Mouse (Mus musculus) left cerebral cortex, adult 9 months (tissue): ENCODE results near the gene Syngr3.
A peak's percentile ranks its signal among the peaks of the same experiment; 100 is the strongest.
"Not testable (repeated sequence)": the region's sequence is repeated elsewhere in the genome, so short reads cannot be mapped to it uniquely, and the experiment has no call there.

Experiments used
- DNase-seq, 2 experiments: peaks; one replicate each; pipeline ENCODE4 v3.0.0; 2022; ENCODE audit warnings: low spot score in 2 of 2

The Syngr3 gene

DNA sequence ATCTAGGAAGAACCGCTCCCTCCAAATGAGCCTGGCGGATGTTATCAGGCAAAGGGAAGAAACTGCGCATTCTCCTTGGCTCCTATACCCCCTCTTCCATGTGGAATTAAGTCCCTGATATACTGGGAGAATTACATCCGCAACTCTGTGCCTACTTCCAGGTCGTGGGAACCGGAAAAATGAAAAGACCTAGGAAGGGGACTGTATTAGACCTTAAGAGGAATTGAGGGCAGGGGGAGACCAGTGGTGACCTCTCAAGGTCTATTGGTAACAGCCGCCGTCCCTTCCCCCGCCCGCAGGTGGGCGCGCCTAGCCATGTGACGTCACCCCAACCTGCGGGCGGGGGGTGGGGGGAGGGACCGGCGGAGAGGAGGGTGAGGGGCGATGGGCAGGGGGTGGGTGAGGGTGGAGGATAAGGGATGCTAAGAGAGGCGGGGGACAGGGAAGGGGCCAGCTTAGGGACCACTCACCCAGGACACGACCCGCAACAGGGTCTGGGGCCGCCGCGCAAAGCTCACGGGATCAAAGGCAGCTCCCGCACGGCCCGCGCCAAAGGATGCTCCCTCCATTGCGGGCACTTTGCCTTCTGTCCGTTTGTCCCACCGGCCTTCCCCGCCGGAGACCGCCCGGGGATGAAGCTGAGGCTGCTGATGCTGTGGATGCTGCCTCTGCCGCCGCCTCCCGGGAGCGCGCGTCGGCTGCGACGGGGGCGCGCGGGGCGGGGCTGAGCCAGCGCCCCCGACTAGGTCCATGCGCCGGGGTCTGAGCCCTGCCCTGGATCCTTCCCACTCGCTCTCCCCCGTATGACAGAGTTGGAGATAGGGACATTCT lies at the start of gene Syngr3:
Gene Syngr3, minus strand, starts transcription at position 705 of the 831 bp plus-strand sequence.
- no peak for DNase-seq

GRCm38 (mm10) chr17:24738238-24738637 lies 48.5 kb upstream of the Syngr3 start:
- no peak for DNase-seq

DNA sequence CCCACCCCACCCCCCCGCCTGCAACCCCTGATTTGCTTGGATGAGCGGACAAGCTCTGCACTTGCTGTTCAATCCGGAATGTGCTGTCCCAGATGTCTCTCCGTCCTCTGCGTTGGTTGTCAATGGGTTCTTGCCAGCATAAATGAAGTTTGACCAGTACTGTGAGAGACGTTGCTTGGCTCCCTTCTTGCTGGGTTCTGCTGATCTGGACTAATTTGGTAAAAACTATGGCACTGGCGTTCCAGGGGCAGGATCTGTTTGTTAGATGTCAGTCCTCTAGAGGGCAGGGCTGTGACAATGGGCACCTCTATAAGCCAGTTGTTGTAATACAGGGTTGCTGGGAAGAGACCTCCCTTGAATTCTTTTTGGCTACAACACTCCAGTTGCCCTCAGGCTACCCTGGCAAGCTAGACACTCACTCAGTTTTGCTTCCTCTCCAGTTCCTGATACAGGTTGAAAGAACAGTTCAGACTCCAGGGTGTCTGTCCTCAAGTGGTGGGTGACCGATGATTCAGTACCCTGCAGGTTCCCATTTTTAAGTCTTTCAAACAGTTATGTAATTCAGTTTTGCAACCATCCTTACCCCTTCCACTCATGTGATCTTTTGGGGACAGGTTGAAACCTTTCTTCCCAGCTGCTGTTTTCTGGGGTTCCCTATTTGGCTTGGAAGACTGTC lies 47.5 kb upstream of the Syngr3 start:
- no peak for DNase-seq

DNA sequence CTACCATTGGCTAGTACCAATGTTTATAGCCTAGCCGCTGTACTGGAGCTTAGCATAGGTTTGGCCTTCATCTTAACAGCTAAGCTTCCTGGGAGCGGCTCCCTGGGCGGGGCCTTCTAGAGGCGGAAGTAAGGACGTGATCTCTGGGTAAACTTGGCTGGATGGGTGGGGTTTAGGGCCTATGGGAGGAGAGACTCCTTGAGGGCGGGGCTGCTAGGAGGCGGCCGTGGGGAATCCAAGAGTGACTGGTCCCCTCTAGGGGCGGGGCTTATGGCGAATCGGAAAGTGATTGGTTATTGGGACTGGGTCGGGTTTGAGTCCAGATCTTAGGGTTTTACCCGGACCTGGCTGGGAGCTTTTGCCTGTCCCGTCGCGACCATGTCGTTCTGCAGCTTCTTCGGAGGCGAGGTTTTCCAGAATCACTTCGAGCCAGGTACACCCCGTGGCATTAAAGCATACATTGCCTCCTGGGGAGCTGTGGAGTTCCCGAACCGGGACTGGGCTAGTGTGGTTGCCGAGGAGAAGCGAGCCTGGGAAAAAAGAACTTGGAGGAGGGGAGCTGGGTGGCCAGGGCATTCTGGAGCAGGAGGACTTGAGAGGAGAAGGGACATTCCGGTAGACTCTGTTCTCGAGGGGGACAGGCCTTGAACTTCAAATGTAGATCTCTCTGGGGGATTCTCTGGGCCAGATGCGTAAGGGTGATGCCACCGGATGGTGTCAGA lies 46.7 kb upstream of the Syngr3 start, which contains the start of gene Msrb1:
Gene Msrb1, plus strand, starts transcription at position 313 of the 722 bp plus-strand sequence.
- peak; percentile 89 to 96 for DNase-seq

DNA sequence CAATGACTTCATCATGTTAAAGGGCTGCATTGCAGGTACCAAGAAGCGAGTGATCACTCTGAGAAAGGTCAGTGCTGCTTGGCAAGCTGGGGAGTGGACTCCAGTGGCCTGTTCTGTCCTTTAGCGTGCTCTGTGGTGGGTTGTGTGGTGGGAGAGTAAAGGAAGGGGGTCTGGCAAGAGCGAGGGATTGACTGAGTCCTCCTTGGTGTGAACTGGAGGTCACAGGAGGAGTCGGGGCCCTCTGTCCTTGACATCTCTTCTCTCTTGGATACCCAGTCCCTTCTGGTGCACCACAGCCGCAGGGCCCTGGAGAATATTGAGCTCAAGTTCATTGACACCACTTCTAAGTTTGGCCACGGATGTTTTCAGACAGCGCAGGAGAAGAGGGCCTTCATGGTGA lies 45.7 kb upstream of the Syngr3 start:
- no peak for DNase-seq

DNA sequence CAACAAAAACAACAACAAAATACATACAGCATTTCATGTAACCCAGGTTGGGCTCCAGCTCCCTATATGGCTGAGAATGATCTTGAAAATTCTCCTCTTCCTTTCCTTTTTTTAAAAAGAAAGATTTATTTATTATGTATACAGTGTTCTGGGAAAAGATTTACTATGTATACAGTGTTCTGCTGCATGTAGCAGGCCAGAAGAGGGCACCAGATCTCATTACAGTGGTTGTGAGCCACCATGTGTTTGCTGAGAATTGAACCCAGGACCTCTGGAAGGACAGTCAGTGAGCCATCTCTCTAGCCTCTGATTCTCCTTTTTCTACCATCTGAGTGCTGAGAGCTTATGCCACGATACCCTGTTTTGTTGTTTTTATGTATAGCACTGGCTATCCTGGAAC lies 44.8 kb upstream of the Syngr3 start:
- DNase-seq: no peak

- no peak for DNase-seq
Observed at GRCm38 (mm10) chr17:24733434-24734050, 43.8 kb upstream of the Syngr3 start.

DNA sequence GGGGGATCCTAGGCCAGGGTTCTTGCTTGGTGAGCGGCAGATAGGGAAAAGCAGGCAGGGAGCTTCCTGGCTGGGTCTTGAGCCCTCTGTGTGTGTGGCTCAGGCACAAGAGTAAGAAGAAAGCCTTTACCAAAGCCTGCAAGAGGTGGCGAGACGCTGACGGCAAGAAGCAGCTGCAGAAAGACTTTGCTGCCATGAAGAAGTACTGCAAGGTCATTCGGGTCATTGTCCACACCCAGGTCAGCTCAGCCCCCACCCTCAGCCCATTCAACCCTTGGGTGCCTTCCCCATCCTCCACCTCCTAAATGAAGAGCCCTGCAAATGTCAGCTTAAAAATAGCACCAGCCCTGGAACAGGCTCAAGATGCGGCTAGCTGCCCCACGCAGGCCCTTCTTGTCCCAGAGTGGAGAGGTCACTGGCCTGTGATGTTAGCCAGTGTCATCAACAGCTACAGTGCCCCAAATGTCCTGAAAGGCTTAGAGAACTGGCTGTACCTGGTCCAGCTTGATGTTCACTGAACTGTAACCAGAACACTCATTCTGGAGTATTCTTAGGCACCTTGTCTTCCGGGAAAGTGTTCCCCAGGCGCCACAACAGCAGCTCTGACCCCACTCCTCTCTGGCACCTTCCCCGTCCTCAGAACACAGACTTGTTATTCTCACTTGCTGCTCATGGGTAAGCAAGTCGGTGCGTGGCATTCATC lies 42.6 kb upstream of the Syngr3 start:
- no peak for DNase-seq

- DNase-seq: no peak
Observed at GRCm38 (mm10) chr17:24730787-24731186, 41.0 kb upstream of the Syngr3 start.

GRCm38 (mm10) chr17:24729067-24729466 lies 39.3 kb upstream of the Syngr3 start:
- DNase-seq: no peak

DNA sequence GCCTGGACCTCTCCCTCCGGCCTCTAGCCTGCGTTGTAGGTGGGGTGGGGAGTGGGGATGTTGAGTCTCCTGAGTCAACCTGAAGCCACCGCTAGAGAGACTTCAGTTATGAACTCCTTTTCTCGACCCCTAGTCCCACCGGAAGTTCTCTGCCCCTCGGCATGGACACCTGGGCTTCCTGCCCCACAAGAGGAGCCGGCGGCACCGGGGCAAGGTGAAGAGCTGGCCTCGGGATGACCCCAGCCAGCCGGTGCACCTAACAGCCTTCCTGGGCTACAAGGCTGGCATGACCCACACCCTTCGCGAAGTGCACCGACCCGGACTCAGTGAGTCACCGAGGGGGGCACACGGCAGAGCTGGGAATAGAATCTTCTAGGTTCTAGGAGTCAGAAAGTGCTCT lies 38.4 kb upstream of the Syngr3 start:
- DNase-seq: no peak

GRCm38 (mm10) chr17:24727618-24728017 lies 37.9 kb upstream of the Syngr3 start, which contains the start of gene Rpl3l:
Gene Rpl3l, plus strand, starts transcription at chr17:24727820.
- no peak for DNase-seq

DNA sequence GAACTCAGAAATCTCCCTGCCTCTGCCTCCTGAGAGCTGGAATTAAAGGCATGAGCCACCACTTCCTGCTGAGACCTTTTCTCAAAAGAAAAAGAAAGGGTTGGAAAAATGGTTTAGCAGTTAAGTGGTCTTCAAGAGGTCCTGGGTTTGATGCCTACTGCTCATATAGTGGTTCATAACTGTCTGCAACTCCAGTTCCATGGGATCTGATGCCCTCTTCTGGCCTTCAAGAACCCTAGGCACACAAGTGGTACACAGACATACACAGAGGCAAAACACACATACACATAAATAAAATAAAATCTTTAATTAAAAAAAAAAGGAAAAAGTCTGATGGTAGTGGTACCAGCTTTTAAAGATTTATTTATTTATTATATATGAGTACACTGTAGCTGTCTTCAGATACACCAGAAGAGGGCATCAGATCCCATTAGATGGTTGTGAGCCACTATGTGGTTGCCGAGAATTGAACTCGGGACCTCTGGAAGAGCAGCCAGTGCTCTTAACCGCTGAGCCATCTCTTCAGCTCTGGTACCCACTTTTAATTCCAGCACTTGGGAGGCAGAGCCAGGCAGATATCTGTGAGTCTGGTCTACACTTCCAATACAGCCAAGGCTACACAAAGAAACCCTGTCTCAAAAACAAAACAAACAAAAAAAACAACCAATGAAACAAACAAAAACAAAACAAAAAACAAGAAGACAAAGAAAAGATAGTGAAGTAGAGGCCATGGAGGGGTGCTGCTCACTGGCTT lies 36.1 kb upstream of the Syngr3 start:
- DNase-seq: no peak

DNA sequence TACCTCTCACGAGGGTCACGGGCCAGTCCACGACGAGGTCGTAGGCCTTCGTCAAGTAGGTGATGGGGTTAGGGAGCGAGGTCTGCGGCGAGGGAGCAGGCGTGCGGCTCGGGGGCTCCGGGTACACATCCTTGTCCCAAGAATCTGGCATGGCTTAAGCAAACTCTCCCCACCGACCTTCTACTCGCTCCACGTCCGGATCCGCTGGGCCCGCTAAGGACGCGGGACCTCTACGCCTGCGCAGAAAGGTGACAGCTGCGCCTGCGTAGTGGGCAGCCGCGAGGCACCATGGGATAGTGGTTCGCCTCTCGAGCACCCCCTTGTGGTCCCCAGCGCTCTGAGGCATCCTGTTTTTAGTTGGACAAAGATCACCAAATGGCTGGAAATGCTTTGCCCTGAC lies 34.4 kb upstream of the Syngr3 start, which contains the start of gene Ndufb10:
Gene Ndufb10, minus strand, starts transcription at position 295 of the 400 bp plus-strand sequence.
- DNase-seq: peak; percentile 84 to 97

GRCm38 (mm10) chr17:24723881-24724180 lies 34.1 kb upstream of the Syngr3 start:
- DNase-seq: no peak

DNA sequence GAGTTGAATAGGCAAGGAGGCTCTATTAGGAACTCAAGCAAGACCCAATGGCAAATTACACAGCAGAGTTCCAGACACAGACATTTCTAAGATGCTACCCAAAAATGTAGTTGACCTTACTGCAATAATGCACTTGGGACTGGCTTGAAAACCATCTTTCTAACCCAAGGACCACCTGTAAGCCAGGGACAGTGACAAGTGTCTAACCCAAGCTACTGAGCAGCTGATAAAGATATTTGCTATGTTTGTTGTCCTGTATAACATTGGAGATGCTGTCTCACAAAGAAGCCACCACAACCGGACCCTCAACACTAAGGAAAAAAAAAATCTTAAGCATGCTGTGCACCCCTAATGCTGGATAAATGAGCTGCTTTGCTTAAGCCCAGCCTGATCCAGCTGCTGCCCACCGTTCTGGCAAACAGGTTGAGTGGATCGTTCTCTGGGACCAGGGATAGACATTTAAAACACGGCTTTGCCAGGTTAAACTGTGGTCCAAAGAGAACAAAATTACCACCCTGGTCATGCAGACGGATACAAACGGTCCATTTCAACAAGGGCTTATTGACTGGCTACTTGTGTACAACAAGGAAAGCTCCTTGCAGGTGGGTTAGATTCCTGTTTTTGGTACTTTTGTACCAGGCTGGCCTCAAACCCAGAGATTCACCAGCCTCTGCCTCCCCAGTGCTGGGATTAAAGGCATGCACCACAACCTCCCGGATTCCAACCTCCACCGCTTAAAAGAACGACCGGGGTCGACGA lies 33.5 kb upstream of the Syngr3 start:
- no peak for DNase-seq

- no peak for DNase-seq
Observed at GRCm38 (mm10) chr17:24722220-24722924, 32.6 kb upstream of the Syngr3 start.

GRCm38 (mm10) chr17:24721383-24721955 lies 31.7 kb upstream of the Syngr3 start:
- not testable (repeated sequence) for DNase-seq

DNA sequence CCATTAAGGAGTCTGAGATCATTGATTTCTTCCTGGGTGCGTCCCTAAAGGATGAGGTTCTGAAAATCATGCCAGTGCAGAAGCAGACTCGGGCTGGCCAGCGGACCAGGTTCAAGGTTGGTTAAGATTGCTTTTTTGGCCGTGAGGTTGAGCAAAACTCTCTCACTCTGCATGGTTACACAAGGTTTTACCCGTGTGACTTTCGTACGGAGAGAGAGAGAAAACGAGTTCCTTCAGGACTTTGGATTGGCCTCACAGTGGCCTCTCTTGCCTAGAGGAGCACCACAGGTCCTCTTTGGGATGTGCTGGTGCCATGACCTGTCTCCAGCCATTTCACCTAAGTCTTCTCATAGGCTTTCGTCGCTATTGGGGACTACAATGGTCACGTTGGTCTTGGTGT lies 30.9 kb upstream of the Syngr3 start:
- DNase-seq: not testable (repeated sequence)
